Mouse (Mus musculus) spleen, adult 12 weeks (tissue): ENCODE data around the gene Fam129b.
A peak's percentile ranks its signal among the peaks of the same experiment; 100 is the strongest.

ENCODE experiments used
- DNase-seq: peaks from one replicate; pipeline ENCODE4 v3.0.0; 2022; ENCODE audit warnings: low spot score

Gene Fam129b

DNA sequence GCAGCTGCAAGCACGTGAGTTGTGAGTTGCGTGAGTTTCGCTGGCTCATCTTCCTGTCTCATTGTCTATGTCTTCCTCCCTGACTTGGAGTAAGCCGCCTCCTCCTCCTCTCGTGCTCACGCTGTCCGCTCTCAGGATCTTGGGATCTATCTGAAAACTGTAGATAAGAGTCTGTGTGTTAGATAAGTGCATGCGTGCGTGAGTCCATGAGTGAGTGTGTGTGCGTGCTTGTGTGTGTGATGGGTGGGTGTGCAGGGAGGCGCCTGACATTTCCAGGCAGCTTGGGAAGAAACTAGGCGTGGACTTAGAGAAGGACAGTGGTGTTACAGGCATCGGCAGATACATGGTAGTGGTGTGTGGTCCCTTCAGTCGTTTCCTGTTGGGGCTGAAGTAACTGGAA, 16.6 kb downstream of the Fam129b start:
- no peak for DNase-seq

DNA sequence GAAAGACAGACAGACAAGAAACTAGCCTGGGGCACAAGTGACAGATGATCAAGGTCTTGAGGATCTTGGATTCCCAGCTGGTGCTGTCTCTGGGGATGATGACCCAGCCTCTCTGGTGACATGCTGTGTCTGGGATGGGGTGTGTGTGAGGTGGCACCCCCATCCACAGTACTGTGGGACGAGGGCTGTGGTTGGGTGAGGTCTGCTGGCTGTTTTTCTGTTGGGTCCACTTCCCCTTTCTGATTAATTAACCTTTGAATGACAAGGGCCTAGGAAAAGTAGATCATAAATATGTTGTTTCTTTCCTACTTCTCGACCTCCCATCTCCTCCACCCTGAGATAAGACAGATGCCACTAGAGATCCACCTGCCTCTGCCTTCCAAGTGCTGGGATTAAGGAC, 18.2 kb downstream of the Fam129b start:
- no peak for DNase-seq

DNA sequence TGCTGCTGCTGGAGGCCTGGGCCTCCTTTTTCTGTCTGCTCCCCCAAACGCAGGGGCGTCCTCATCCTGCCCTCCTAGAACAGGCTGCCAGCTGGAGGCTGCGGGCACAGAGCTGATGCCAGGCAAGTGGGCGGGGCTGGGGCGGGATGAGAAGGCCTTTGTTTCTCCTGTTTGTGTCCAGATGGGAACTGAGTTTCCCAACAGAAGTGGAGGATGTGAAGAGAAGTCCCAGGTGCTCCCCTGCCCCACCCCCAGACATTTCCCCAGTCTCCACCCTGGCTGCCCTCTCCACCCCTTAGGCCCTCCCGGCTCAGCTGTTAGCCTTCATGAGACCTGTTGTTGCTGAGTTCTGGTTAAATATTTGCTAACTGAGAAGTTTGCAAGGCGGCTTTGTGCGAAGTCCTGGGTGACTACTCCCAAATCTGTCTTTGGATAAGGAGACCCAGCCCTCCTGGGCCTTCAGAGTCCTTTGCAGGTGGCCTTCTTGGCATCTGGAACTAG, 19.7 kb downstream of the Fam129b start:
- DNase-seq, result no peak

DNA sequence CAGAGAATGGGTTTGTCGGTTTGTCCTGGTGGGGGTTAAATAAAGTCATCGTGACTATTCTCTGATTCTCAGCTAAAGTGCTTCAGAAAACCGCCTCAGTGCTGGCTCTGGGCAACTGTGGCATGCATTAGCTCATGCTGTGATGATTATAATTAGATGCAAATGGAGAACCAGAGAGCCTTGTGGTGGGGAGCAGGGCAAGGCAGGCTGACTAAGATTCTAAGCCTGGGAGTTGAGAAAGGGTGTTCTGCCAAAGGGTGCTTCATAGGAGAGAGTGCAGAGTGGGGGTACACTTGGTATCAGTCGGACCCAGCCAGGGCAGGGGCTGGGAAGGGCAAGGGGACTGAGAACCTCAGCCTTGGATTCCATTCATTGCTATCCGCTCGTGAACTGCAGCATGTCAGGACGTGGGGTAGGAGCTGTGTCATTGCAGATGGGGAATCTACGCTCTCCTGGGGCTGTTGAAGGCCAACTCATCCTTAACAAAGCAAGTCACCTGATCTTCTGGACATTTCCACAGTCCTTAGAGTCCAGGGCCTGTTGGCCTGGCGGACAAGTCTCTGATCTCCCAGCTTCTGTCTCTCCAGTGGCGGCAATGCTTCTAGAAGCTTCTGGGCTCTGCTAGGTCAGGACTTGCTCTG, 20.7 kb downstream of the Fam129b start:
- no peak for DNase-seq

DNA sequence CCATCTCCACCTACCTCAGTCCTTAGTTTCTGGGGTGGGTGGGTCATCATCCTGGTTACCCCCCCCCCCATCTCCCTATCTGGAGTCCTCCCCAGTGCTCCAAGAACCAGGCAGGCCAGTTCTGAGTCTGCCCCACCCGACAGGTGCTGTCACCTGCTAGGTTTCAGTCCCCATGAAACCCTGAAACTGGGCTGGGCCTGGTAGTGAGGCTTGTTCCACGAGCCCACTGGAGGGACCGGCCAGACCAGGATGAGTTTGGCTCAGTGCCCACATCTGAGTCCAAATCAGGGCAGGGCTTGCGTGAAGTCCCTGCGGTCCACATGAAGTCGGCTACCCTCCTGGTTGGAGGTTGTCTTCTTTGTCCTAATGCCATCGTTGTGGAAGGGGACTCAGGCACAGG, 23.1 kb downstream of the Fam129b start:
- DNase-seq, result no peak

DNA sequence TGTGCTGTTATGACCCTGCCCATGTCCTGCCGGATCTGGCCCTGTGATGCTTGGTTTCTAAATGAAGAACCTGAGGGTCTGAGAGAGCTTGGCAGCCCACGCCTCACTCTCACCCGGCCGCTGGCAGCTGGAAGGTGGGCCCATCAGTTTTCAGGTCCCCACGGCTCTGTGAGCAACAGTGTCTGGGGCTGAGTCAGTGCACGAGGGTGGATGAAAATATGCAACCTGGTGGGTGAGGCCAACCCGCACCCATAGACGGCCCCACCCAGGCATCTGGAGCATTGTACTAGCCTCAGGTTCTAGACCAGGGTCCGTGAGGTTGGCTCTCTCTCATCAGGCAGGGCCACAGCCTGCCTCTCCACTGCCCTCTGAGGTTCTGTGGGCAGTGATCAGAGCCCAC, 26.2 kb downstream of the Fam129b start:
- DNase-seq, result no peak

DNA sequence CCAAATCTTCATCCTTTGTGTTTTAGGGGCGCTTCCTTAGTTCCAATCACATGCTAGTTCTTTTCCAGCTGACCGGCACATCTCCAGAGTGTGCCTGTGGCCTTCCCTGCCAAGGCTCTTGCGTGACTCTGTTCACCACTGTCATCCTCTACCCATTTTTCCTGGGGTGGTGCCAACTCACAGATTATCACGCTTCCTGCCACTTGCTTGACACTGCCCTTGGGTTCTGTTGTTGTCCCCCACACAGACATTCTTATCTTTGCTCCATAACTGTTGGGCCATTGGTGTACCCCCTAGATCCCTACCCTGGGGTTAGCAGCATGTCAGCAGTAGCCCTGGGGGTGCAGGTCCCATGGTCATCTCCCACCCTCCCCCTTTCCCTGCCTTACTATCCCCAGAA, 27.6 kb downstream of the Fam129b start:
- DNase-seq, result no peak

DNA sequence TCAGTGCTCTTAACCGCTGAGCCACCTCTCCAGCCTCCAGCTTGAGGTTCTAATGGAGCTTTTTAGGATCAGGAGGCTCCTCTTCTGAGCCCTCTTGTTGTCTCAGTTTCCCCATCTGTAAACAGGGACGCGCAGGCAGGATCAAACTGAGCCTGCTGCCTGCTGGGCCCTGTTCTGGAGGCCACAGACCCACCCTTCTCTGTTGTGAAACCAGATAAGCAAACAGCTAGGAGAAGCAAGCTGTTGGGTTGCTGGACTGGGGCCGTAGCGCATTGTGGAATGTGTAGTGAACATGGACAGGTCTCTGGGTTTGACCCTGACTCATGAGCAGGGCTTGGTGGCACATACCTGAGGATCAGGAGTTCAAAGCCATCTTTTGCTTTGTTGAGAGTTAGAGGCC, 28.7 kb downstream of the Fam129b start:
- no peak for DNase-seq

DNA sequence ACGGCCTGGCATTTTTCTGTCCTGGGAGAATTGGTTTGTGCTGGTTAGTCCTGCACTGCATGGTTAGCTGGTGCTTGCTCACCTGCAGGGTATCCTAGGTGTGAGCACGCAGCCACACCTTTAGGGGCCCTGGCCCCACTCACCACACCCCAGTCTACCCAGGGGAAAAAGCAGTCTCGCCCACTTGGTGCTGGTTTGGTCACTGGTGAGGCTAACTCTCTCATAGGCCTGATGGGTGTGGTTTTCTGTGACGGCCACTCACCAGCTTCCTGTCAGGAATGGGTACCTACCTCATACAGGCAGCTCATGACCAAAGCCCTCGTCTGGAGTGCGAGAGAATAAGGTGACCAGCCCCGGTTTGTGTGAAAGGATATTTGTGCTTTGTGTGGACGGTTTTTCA, 29.4 kb downstream of the Fam129b start:
- DNase-seq, result no peak

DNA sequence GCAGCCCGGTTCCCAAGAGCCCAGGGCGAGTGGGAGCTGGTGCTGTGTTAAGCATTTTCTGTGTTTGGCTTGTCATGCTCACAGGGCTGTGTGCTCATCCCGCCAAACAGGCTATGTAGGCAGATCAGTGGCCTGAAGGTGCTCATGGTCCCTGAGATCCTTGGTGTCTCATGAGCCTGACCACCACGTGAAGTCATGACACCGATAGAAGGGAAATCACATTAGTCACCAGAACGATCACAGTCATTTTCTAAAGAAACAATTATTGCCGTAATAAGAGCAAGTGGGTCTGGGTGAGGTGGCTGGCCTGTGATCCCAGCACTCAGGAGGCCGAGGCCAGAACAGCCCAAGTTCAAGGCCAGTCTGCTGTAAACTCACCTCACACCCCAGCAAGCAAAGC, 31.5 kb downstream of the Fam129b start:
- DNase-seq, result no peak

DNA sequence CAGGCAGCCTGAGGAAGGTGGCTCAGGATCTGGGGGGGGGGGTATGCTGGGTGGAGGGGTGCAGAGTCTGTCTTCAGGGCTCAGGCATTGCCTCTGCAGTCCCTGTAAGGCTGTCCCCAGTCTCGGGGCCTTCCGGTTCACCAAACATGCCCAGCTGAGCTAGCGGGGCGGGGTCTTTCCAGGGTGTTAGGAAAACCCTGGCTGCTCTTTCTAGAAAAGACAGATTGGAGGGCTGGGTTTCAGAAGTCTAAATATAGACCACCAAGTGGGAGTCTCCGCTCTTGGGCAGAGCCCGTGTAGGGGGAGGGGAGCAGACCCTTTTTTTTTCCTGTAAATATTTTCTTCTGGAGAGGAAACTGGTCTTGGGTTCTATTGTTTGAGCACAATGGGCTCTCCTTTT, 32.4 kb downstream of the Fam129b start:
- no peak for DNase-seq

DNA sequence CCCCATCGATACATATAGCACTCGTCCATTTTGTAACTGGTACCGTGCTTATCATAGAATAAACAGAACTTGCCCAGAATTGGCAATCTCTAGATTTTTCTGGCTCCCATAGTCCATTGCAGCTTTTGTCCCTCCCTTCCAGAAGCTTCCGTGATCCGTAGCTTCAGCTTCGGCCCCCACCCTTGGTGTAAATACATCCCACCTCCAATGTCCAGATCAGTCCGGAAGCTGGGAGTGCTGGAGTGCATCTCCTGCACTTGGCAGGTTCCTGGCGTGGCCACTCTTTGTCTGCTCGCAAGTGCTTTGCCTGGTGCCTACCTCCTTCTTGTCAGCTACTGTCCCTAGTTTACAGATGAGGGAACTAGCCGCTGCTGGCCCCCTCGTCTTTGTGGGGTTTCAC, 32.9 kb downstream of the Fam129b start:
- DNase-seq, result no peak

DNA sequence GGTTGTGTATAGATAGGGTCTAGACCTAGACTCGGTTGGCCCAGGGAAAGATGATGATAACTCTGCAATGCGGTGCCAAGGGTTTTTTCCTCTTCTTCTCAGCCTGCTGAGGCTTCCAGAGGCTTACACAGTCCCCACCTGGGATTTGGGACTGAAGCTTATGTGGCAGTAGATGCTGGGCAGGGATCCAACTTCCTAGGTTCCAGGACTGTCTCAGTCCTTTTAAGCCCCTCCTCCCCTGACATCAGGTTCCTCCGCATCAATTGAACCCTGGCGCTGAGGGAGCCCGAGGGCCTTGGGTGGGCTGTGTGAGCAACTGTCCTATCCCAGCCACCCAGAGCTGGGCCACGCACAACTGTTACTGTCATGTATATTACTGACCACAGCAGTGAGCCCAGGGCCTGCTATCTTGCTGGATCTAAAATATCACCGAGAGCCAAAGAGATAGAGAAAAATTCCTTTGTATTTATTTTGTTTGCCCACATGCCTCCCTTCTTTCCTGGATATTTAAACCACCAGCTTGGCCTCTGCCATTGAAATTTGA, 35.8 kb downstream of the Fam129b start:
- DNase-seq, result no peak

DNA sequence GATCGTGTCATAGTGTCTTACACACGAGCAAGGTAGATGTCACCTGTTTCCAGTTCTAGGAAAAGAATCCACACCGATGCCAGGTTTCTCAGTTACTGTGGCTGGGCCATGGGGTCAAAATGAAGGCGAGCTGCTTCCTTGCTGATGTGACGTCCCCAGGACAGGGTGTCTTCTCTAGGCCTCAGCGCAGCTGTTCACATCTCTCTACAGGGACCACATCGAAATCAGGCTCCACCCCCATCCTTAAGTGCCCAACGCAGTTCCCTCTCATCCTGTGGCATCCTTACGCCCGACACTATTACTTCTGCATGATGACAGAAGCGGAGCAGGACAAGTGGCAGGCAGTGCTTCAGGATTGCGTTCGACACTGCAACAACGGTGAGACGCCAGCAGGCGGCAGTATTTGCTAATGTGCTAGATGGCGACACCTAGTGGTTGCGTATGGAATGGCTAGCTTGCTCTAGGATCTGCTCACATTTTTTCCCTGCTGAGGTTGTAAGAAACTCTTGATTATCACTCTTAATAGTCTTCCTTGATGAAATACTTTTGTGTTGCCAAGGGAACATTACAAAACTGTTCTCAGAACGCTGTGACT, 36.4 kb downstream of the Fam129b start:
- peak; percentile 75 for DNase-seq

DNA sequence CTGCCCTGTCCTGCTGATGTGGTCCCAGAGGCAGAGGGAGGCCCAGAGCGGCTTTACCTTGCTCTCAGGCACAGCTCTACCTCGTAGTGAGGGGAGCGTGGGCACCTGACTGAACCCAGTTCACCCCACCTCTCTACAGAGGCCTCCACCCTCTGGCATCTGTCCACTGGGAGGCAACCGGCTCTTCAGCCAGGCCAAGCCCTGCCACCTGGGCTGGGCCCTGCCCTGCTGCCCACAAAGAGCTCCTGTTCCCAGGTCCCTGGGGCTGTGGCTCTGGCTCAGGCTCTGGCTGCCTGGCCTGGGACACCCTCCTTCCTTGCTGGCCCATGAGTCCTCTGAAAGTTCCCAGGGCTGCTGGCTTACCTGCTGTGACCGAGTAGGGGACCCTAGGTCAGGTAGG, 38.4 kb downstream of the Fam129b start:
- DNase-seq, result no peak

DNA sequence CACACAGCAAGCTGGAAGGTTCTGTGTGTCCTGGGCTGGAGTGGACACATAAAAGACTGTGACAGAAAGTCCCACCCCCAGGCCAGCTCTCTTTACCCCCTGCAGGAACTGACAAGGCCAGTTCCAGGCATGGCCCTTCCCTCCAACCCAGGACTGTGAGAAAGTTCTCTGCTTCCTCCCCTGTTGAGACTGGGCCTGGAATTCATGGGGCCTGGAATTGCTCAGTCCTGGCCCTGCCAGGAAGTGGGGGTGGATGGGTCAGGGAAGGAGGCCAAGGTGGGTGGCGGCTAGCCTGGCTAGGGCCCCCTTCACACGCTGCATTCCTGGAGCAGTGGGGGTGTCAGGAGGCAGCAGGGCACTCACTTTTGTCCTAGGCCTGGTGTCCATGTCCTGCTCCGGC, 39.0 kb downstream of the Fam129b start:
- no peak for DNase-seq

DNA sequence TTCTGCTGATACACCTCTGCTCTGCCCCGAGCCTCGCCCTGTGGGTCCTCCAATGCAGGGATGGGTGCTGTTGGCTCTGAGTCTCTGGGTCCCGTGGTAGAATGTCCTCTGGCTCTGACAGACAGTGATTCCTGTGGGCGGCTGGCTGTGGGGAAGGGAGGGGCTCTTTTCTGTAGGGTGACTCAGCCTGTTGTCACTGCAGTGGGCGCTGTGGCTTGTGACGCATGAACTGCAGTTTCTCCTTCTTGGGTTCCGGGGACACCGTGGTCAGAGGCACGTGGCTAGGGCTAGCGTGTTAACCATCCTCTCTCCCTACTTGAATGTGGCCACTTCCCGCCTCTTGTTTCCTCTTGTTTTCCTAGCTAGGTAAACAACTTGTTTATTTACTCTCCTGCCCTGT, 41.6 kb downstream of the Fam129b start:
- no peak for DNase-seq

DNA sequence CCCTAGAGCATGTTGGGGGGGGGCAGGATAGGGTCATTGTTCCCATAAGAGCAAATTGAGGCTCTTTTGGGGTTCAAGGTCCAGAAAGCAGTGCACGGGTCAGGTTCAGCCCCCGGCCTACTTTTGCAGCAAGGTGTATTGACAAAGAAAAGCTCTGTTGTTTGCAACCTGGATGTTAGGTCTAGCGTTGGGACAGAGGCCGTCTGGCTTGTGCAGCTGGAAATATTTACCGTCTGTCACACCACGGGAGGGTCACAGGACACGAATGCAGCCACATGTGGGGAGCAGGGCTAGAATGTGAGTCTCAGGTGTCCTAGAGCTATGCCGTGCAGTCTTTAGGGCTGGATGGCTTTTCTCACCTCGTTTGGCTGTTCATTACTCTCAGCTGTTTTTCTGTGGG, 42.5 kb downstream of the Fam129b start:
- no peak for DNase-seq

DNA sequence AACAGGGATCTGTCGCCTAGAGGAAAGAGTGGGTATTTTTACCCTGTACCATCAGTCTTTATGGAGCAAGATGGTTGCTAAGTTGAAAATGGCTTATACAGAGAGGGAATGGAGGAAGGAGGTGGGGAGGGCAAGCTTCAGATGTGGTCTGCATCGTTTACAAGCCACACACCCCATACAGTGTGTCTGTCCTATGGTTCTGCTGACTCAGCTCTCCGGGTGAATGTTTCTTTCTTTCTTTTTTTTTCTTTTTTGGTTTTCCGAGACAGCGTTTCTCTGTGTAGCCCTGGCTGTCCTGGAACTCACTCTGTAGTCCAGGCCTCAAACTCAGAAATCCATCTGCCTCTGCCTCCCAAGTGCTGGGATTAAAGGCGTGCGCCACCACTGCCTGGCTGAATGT, 45.3 kb downstream of the Fam129b start:
- no peak for DNase-seq

DNA sequence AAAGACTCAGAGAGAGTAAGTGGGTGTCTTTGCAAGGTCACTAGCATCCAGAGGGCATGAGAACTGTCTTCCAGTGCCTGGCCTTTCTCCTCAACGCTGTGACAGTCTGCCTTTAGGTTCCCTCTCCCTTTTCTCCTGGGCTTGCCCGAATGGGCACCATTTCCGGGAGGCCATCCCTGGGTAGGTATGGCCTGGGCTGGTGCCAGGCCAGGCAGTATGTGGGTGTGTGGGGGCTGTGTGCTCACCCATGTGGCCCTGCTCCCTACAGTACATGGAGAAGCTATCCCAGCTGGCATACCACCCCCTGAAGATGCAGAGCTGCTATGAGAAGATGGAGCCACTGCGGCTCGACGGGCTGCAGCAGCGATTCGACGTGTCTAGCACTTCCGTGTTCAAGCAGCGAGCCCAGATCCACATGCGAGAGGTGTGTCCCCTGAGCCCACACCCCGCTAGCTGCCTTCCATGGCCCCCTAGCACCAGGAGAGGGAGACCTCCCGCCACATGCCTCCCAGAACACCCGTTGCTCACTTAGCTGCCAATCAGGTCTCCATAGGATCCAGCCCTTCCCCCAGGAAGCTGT, 46.0 kb downstream of the Fam129b start:
- DNase-seq, result no peak

DNA sequence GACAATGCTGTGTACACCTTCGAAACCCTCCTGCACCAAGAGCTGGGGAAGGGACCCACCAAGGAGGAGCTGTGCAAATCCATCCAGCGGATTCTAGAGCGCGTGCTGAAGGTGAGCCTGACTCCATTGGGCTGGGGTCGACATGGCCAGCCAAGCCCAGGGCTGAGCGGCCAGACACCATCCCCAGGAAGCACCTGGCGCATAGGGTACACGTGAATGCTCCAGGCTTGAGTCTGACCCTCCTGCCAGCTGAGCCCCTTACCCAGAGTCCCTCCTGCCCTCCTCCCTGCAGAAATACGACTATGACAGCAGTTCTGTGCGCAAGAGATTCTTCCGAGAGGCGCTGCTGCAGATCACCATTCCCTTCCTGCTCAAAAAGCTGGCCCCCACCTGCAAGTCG, 46.6 kb downstream of the Fam129b start:
- no peak for DNase-seq

DNA sequence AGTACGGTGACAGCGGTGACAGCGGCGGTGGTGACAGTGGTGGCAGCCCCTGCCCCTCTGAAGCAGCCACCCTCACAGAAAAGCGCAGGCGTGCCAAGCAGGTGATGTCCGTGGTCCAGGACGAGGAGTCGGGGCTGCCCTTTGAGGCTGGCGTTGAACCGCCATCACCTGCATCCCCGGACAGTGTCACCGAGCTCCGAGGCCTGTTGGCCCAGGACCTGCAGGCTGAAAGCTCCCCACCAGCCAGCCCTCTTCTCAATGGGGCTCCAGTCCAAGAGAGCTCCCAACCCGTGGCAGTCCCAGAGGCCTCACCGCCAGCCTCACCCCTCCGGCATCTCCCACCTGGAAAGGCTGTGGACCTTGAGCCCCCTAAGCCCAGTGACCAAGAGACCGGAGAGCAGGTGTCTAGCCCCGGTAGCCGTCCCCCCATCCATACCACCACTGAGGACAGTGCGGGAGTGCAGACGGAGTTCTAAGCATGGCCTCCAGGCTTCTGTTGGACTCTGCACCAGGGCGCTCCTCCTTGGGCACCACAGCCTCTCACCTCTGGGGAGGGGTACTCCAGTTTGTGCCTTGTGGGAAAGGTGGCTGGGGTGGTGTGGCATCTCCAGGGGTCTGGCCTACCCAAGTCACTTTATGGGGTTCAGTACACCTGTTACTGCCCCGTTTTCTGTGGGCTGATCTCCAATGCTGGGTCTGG, 47.8 kb downstream of the Fam129b start:
- DNase-seq, result no peak

DNA sequence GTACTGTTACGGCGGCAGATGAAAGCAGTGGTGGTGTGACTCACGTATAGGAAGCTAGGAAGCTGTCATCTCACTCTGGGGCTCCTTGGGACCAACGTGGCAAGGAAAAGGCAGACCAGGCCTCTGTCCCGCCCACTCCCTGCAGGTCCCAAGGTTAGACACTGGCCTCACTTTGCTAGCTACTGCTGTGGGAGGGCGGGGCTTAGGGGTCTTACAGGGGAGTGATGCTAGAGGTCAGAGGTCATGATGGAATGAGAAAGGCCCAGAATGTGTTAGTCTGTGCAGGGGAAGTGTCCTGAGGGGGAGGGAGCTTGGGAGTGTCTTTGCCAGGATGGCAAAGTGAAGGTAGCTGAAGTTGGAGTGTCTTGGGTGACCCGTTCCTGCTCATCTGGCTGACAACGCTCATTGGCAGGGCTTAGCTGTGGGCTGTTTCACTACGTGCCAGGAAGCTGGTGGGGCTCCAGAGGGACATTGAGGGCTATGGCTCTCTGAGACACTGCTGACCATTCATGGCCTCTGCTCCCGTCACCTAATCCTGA, 48.5 kb downstream of the Fam129b start:
- DNase-seq, result no peak
